Mouse (Mus musculus): Measurements from ENCODE around the gene Lurap1.

Lurap1 gene

GRCm38 (mm10) chr4:116110695-116111094 lies 40.4 kb downstream of the Lurap1 start:
- DNase-seq (ENCODE audit: low spot score in 2 of 2): no peak

DNA sequence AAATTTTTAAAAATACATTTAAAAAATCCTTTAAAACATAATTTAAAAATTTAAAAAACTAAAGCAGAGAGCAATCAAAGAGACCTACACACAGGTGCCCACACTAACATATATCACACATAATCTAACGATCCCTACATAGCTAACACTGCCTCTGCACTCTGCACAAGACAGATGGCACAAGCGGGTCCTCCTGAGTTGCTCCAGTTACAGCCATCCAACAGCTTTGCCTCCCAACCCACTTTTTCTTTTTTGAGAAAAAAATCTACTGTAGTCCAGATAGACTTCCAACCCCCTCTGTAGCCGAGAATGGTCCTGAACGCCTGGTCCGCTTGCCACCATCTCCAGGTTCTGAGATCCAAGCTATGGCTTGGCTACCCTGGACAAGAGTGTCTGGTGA lies 45.9 kb downstream of the Lurap1 start:
- DNase-seq (ENCODE audit: low spot score in 2 of 2): no peak

- no peak for DNase-seq (ENCODE audit: low spot score in 2 of 2)
These were observed 50.2 kb downstream of the Lurap1 start for GRCm38 (mm10) chr4:116100959-116101358.

- DNase-seq (ENCODE audit: low spot score in 2 of 2): no peak
These were observed 53.9 kb downstream of the Lurap1 start for GRCm38 (mm10) chr4:116097211-116097610.

DNA sequence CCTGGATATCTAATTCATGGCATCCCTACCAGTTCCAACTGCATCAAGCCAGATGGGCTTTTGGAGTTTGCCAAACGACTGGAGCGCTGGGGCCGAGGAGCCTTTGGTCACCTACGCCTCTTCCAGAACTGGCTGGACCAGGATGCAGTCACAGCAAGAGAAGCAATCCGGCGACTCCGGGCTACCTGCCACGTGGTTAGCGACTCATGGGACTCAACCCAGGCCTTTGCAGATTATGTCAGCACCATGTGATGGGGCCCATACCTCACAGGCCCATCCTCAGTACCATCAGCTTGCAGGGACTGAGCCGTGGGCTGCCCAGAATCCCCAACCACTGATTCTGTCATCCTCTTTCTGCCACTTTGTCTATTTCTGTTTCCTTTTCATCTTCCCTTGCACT lies 54.8 kb downstream of the Lurap1 start:
- no peak for DNase-seq (ENCODE audit: low spot score in 2 of 2)

DNA sequence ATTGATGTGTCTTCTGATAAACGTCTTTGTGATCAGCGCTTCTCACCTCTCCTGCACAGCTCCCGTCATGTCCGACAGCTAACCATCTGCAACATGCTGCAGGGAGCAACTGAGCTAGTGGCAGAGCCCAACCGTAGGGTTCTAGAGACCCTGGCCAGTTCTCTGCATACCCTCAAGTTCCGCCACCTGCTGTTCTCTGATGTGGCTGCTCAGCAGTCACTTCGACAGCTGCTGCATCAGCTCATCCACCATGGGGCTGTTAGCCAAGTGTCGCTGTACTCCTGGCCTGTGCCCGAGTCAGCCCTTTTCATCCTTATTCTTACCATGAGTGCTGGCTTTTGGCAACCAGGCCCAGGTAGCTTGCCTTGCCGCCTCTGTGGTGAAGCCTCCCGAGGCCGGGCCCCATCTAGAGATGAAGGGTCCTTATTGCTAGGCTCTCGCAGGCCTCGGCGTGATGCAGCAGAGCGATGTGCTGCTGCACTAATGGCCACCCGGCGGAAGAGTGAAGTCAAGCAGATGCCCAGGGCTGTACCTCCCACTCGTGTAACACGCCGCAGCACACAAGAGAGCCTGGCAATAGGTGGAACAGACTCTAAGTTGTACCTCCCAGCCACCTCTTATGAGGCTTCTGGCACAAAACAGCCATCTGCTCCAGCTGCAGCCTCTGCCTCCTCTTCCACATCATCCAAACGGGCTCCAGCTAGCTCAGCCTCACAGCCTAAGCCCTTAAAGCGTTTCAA lies 62.5 kb downstream of the Lurap1 start:
- no peak for DNase-seq (ENCODE audit: low spot score in 2 of 2)
